Mouse (Mus musculus): ENCODE data around the gene Cryba4.

Cryba4 gene

DNA sequence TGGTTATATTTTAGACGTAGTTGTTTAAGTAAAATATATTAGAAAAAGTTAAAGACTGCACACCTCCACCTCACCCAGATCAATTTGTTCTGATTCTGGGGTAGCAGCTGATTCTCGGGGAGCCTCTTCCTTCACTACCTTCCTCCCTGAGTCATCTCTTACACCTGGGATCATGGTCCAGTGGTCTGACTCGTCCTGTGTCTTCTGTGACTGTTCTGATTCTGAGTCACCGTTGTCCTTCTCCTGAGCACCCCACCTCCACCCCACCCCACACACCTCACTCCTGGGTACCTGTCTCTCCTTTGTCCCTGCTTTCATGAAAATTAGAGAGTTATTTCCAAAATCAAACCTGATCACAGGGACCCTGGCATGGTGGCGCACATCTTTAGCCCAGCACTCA, 12.8 kb upstream of the Cryba4 start:
- no peak for DNase-seq

DNA sequence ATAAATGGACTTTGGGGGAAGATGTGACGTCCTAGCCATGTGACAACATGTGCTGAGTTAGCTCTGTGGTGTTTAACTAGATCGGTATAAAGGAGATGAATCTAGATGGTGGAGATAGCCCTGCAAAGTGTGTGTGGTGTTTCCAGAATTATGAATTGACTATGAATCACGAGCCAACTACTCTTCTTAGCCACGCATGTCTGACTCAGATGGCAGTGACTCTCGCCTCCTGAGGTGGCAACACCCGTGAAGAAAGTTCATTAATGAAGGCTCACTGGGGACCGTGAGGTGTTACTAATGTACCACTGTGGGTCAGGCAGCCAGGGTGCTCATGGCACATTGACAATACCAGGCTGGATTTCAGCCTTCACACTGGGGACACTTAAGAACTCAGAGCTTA, 11.8 kb upstream of the Cryba4 start:
- no peak for DNase-seq

DNA sequence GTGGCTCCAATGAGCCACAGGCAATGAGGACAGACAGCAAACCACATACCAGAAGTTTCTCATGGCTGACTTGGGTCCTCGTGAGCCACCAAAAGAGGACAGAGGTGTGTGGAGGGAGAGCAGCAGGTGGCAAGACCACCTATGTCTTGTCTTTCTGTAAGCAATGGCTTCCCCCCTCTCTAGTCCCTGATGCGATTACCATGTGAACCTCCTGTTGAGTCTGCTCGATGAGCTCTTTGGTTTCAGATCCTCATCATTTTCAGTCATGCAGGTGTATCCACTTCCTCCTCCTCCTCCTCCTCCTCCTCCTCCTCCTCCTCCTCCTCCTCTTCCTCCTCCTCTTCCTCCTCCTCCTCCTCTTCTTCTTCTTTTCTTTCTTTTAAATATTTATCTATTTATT, 8.5 kb upstream of the Cryba4 start:
- DNase-seq: no peak

DNA sequence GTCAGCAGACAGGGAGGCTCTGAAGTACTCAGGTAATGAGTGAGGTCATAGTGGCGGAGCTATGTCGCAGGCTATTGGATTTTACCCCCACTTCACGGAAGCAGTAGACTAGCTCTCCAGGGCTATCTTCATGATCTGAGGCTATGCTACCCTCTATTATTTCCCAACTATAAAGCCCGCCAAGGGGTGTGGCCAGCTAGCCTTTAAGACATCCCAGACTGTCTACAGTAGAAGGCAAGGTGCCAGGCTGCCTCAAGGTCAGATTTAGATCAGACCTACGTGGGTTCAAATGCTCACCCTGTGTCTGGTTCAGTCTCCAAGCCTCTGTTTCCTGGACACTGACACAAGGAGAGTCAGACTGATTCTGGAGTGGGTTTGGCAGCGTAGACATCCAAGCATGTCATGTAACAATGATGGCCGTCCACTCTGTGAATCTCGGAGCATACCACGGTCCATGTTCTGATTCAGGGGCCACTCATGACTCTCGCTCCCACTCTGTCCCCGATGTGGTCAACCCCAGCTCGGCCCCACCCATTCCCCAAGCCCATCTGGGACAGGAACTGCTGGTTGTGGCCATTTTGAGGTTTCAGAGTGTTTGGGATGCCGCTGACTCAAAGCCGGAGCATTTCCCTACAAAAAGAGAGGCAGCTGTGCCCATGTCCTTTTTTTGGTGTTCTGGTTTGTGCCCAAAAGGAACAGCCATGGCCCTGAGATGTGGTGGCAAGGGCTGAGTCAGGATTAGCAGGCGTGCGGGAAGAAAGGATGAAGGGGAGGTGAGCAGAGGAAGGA, 7.7 kb upstream of the Cryba4 start:
- DNase-seq: no peak

DNA sequence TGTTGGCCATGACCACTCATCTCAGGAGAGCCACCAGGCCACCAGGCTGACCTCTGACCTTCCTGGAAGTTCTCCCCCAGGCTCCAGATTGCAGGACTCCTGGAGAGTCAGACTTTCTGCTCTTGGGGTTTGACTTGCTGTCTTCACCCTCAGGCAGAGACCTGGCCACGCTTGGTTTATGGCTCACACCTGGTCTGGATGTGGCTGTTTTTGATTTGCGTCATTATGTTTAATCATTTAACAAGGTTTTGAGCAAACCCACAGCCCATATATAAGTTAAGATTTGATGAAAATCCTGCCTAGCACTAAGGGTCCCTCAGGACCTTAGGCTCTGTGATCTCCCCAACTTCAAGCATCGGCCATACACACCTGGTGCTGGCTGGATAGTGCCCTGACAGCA, 5.6 kb upstream of the Cryba4 start:
- DNase-seq: no peak

DNA sequence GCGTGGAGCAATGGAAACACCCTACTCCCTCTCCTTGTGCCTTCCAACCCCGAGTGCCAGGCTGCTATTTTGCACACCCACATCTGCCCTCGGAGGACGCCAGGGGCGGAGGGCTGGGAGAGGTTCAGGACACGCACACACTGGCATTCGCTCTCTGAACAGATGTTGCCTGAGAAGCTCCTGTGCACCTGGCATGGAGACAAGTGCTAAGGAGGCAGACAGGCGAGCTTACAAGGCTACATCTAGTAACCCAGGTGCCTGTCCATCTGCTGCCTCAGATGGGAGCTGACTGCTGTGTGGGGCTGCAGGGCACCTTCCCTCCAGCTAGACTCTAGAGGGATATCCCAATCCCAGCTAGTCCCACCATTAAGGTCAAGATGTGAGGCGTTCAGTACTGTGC, 4.1 kb upstream of the Cryba4 start:
- DNase-seq: no peak

DNA sequence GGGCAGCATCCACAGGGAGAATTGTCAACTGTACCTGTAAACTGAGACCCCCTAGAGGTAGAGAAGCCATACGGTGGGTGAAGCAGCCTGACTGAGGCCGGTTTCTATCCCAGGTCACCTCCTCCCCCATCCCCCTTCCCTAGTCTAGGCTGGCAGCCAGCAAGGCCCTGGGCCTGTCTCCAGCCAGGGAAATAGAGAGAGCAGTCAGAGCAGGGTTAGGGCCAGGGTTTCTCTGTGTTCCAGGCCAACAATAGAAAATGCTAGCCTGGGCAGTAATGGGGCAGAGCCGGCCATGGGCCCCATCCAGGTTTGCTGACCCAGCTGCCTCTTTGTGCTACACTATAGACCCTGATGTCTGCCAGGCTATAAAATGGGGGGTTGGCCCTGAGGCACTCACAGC, 3.1 kb upstream of the Cryba4 start, which contains the start of gene Crybb1:
TSS of gene Crybb1 (plus strand) at position 390 of the 400 bp plus-strand sequence.
- DNase-seq: peak; percentile 70

DNA sequence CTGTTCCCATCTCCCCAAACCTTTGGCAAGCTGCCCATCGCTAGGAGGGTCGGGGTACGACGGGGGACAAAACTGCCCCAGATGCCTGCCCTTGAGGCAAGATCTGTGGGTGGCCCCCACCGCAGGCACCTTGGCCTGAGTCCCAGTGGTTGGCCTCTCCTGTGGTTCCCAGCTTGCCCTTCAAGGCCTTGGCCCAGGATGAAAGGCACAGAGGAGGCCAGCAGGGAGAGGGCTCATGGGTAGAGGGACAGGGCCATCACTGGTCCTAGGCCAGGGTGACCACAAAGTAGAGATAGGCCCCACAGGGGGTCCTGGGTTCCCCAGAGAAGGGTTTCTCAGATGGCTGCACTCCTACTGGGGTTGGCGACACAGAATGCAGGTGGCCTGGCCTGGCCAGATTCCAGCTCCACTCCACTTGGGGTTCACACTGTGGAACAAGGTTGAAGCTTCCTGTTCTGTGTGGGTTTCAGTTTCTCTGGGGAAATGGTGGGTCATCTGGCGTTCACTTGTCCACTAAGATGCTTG, 2.0 kb upstream of the Cryba4 start:
- peak; percentile 56 for DNase-seq

DNA sequence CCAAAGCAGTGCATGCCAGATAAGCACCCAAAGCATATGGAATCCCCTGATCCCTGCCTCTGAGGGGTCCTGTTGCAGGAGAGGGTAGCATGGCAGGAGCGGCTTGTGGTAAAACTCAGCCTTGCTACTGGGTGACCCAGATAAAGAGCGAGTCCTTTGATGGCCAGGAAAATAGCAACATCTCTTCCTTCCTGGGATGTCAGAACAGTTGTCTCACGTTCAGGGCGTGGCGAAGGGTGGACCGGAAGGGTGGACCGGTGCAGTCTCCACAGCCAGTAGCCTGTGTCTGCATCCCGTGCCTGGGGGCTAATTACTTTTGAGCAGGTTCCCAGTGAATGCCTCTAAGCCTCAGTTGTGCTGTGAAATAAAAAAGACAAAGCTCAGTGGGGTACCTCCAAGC, 851 bp upstream of the Cryba4 start:
- DNase-seq: peak; percentile 58

DNA sequence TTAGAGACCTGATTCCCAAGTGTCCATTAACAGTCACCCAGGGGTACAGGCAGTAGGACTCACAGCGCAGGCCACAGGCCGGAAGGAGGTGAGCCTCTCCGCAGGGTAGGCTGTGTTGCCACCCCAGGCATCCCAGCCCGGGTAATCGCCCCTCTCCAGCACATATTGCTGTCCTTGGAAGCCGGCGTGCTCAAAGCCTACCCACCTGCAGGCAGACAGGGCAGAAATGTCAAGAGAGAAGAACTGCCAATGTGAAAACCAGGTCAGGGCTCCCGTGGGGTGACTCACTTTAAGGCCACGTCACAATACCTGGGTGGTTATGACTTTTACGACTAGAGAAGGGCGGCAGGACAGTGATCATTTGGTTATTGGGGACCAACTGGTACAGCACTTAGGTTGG, 3.2 kb downstream of the Cryba4 start:
- DNase-seq: no peak

DNA sequence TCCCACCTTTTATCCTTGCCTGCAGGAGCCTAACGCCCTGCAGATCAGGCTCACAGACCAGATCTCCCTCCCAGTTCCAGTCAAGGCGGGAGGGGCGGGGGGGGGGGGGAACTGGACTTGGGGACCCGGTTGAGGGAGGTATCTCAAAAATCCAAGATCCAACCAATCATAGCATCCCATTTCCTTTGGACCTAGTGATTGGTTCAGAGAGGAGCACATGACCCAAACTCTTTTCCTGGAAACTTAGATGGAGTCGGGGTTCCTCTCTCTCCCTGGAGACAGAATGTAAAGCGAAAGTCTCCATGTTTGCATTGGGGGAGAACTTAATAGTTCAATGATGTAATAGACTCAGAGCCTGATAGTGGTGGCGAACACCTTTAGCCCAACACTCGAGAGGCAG, 4.9 kb downstream of the Cryba4 start:
- DNase-seq: no peak

DNA sequence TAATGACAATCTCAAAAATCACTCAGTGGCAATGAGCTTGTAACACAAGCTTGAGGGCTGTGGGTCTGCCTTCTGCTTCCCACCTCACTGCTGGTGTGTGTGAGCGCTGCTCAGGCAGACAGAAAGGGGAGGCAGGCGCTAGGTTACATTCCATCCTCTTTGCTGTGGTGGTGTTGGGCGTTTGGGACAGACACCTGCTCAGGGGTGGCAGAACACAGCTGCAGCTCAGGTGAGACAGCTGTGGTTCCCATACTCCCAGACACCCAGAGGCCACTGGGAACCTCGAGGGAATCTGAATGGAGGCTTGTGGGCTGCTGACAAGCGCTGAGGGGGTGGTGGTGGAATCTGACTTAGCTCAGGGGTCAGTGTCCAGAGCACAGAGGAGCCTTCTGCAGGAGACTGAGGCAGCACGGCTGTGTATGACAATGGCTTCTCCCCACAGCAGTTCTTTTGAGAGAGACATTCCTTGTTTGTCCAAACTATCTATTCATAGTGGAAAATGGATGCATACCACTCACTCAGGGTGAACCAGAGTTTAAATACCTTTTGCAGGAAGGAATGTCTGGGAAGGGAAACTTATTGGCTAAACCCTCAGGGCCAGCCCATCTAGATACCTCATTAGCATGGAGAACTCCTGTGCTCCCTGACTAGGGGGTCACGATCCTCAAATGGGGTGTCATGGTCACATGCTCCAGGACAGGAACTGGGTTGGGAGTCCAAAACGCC, 7.3 kb downstream of the Cryba4 start:
- DNase-seq: no peak

DNA sequence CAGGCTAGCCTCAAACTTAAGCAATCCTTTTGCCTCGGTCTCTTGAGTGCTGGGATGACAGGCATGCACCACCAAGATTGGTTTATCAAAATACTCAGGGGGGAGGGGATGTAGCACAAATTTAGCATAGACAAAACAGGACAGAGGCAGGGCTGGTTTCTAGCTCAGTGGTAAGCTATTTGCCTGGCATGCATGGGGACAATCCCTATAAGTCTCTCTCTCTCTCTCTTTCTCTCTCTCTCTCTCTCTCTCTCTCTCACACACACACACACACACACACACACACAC, 8.1 kb downstream of the Cryba4 start:
- no peak for DNase-seq

DNA sequence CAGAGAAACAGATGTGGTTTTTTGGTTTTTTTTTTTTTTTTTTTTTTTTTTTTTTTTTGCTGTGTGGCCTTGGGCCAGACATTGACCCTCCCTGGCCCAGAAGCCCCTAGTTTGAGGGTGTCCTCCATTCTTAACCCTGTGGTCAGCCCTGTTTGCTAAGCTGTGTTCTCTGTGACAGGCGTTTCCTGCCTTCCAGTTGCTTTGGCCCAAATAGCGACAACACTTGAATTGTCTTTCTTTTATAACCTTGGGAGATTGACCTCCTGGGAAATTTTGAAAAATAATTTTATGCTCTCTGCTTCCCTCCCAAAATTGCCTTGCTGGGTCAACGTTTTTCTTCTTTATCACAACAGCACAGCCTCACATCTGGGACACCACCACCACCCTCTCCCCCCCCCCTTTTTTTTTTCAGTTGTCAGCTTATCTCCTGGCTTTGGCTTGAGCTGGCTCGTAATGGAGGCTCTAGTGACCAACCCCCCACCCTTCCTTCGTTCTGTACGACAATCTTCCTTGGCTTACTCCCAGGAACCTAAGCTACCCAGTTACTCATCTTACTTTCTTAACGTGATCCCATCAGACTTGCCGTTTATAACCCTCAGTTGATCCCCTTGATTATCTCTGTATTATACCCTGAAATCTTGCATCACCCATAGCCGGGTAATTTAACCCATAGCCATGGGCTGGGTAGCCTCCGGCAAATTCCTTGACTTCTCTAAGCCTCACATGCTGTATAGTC, 8.6 kb downstream of the Cryba4 start:
- peak; percentile 38 for DNase-seq

DNA sequence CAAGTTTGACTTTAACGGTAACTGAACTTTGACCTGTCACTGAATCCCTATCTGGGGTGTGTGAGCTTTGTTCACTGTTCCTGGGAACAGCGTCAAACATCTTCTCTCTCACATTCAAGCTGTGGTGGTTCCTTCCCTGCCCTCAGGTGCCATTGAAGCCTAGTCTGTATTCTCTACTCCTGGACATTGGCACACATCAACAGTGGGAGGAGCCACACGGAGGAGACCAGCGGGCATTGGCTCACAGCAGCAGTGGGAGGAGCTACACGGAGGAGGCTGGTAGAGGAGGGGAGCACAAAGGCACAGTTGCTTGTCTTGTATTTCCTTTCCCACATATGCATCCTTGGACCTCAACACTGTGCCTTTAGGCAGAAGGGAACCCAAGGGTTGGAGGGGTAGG, 9.3 kb downstream of the Cryba4 start:
- DNase-seq: peak; percentile 40

DNA sequence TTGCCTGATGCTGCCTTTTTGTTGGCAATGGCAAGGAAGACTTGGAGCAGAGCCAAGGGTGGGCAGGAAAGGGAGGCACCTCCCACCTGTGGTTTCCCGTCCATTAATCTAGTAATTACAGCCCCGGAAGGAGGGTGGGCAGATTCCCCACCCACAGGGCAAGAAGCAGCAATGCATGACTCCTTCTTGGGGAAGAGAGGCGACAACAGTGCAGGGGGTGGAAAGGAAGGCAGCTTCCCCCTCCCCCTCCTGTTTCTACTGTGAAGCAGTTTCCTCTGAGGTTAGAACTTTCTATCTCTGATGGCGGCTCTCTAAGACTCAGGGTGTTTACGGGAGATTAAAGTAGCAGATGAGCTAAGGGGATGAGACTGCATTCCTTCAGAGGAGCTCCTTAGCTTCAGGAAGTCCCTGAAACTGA, 9.9 kb downstream of the Cryba4 start:
- DNase-seq: peak; percentile 84

DNA sequence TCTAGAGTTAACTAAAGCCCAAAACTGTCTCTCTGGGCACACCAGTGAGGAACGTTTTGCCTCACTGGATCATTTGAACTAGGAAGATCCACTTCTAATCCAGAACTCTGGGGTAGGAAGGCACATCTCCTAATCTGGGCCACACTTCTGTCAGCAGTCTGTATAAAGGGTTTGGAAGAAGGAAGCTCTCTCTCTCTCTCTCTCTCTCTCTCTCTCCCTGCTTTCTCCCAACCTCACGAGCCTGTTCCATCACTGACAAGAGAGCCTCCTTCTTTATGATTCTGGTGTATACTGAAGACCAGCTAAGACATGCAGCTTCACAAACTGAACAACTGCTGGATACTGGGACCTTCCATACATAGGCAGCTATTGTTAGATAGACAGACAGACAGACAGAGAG, 10.5 kb downstream of the Cryba4 start:
- no peak for DNase-seq

DNA sequence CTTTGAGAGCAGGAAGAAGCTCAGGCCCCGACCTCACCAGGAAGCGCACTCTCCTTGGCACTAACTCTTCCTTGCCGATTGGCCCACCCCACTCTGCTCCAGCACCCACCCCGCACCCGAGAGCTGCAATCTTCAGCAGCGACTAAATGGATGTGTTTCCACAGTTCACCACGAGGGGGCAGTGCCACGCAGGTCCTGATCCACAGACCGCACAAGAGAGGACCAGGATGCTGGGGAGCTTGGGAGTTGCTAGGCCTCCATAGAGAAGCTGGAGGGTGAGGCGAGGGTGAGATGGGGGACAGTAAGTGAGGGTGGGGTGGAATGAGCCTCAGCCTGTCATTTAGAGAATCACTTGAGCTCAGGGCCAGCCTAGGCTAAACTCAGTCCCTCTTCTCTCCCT, 11.6 kb downstream of the Cryba4 start:
- peak; percentile 94 for DNase-seq

DNA sequence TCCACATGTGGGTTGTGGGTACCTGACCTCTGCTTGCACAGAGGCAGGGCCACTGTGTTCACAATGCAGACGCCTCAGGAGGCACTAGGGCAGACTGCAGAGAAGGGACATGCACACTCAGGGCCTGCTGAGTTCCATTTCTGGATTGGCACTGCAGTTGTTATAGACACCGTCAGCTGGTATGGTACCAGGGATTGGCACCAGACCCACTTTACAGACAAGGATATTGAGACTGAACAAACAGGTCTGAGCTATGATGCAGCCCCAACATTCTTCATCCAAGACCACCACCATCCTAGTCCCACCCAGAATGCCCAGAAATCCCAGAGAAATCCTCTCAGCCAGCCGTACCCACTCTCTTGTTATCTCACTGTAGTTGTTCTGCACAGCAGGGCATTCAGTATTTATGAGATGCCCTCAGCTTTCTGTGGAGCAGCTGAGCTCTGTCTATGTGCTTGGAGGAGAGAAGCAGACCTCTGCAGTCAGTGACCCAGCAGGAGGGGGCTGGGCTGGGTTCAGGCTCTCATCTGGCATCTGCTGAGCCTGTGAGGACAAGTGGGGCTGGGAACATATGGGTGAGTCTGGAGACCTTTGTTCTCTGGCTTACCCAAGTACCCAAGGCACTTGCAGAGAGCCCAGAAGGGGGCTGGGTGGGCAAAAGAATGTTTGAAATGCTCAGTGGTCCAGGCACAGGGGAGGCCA, 13.4 kb downstream of the Cryba4 start:
- no peak for DNase-seq

DNA sequence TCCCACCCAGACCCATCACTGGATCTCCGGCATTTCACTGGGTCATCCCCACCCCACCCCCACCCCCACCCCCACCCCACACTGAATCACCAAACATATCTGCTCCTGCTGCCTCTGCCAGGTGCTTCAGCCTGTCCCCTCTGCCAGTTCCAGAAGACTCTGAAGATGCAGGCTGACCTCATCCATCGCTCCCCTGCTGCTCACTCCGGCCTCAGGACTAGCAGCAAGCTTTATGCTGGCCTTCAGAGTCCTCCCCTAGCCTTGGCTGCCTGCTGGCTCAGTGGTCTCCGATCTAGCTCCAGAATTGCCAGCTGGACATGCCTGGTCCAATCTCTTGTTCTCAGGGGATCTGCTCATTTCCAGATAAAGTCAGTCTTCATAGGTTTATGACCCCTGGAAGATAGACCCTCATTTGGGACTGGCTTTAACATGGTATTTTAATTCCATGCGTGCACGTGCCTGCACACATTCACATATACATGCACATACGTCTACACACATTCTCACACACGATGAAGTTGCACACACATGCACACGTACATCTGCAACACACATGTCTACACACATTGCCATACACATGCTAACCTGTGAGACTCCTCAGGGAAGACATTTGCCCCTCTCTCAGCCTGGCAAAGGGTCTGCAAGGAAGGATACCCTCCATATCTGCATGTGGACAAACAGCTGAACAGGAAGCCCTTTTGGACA, 14.3 kb downstream of the Cryba4 start:
- DNase-seq: no peak

DNA sequence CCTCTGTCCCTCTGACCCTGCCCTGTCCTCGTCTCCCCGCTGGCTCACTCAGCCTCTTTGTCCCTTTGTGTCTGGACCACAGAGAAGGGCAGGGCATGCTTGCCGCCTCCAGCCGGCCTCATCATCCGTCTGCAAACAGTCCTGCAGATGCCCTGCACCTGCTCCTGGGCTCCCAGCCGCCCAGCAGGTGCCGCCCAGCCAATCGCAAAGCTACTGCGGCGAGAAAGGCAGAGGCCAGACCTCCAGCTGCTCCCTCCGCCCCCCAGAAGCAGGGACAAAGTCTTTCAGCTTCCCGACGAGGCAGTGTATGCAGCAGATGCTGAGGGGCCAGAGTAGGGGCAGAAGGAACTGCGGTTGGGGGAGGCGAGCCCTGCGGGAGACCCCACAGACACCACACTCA, 14.9 kb downstream of the Cryba4 start:
- no peak for DNase-seq

DNA sequence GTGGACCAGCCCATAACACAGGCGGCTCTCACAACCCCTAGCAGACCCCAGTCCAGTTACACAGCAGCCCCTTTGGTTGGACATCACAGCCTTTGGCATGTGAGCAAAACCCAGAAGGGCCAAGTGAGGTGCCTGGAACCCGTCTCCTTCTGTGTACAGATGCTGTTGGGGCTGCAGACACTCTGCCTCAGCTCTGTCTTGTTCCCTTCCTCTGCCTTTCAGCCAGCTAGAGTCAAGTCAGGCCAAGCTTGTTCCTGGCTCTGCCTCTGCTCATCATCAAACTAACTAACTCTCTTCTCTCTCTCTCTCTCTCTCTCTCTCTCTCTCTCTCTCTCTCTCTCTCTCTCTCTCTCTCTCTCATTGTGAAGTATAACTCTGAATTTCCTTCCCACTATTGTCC, 15.7 kb downstream of the Cryba4 start:
- no peak for DNase-seq

DNA sequence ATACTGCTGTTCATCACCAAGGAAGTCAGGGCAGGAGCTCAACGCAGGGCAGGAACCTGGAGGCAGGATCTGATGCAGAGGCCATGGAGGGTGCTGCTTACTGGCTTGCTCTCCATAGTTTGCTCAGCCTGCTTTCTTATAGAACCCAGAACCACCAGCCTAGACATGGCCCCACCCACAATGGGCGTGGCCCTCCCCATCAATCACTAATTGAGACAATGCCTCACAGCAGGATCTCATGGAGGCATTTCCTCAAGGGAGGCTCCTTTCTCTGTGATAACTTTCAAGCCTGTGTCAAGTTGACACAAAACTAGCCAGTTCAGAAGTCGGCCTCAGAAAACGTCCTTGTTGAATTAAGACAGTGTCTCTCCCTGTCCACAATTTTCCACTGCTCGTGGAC, 16.5 kb downstream of the Cryba4 start:
- DNase-seq: no peak

Measured in kidney, postnatal 10 days (tissue).